Mouse (Mus musculus): ENCODE results near the gene Il15. TPM values are rescaled to one million over a fixed set of nuclear protein-coding genes. Genes with fewer than 3 reads are reported as not detected.

The Il15 gene
- 5.7 and 6.3 TPM in 2 replicates for polyA plus RNA-seq (2015; fragmentation: Nextera tagmentation; extraction: Ambion mirVana)

DNA sequence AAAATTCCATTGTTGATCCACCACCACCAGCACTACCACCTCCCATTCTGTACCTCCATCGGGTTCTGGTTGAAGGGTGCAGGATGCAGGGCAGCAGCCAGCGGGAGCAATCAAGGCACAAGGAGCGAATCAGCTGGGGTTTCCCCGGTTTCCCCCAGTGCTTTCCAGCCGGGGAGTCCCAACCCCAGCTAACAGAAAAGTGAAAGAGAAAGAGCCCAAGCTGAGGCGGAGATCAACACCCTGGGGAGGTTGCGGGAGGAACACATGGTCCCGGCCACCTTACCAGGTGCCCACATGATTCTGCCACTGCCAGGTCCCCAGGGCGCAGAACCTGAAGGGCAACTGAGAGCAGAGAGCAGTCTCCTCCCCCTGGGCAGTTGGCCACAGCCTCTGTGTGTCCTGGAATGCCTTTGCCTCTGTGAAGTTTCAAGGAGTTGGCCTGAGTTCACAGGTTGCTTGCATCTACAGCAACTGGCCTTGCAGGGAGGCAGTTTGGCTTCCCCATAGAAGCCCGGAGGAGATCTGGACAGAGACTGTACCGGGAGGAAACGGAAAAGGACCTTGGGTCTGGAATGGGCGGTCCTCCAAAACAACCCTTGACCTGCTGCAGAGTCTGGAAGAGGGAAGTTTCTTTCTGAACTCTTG, at the start of gene Il15:
Gene Il15 (minus strand): TSS at position 537 of the 645 bp plus-strand sequence.
- Histone ChIP-seq H3K36me3 (no peaks in the 10 kb centered on the region), H3K4me3 (replicated peaks) (peak within 1 kb of the TSS; percentile 53), H3K9me3 (no peaks in the 10 kb centered on the region), H3K4me1 (peaks cover 8% of the 10 kb centered on the region; the same call in 1 of the 2 replicates), H3K27ac (peak within 1 kb of the TSS; percentile 40), H3K27me3 (replicated peaks) (no peaks in the 10 kb centered on the region), H3K9ac (no peak within 1 kb of the TSS; the same call in 1 of the 2 replicates), H3K4me2 (peak within 1 kb of the TSS; percentile 77)
- whole genome bisulfite sequencing = 7% methylated on average over 13 of the region's 13 CpGs
- ATAC-seq (ENCODE audit: insufficient read depth, low FRiP score, low read depth) = peak; percentile 65

DNA sequence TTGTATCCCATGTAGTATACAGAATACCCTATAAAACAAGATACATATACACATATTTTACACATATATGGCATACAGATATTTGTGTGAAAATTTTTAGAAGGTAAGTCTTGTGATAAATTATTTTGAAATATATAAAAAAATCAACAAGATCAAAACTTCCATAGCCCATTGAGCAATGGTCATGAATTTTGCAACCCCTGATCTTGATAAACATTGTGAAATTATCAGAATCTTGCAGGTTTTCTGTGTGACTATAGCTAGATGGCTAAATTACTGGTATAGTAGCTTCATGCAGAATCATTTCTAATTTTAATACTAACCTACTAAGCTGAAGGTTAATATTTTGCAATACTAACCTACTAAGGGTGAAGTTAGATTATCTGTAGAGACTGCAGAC, 41.9 kb upstream of the Il15 start:
- ATAC-seq (ENCODE audit: insufficient read depth, low FRiP score, low read depth) = no peak
- H3K4me1 ChIP-seq = no peaks in the 10 kb centered on the region
- no peaks in the 10 kb centered on the region for H3K36me3 ChIP-seq
- no peak overlapping the region for H3K4me3 ChIP-seq (replicated peaks)
- H3K27ac ChIP-seq = no peak overlapping the region
- no peak overlapping the region for H3K9ac ChIP-seq
- H3K4me2 ChIP-seq = no peak overlapping the region
- H3K9me3 ChIP-seq = no peaks in the 10 kb centered on the region
- H3K27me3 ChIP-seq (replicated peaks) = no peaks in the 10 kb centered on the region

DNA sequence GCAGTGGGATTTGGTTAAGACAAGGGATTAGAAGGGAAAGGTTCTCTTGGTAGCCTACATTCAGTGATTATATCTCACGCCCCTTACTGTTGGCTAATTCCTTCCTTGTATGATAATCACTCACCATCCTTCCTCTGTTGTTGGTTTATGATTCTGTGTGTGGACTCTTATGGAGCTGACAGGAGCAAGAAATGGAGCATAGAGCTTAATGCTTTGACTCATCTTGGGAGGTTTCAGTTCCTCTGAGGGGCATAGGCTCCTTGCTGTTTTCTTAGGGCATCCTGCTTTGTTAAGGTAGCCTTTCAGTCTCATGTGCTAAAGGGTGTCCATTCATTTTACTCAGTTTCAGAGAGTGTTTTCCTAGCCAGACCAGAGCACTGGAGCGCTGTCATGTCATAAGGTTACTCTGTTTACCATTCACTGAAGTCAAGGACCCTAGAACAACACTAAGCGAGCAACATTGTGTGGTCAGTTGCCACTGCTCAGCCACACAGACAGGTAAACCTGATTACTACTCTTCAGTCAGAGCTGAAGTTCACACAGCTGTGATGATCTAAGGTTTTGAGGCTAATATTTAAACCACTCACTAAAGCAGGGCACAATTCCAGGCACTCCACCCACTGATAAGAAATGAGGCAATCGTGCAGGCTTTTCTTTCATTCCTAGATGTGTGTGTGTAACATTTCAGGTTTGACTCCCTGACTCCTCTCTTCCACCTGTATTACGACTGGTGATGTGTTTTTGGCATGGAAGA, 13.7 kb upstream of the Il15 start:
- Histone ChIP-seq H3K4me2 (no peak overlapping the region), H3K4me3 (replicated peaks) (no peak overlapping the region), H3K9me3 (no peaks in the 10 kb centered on the region), H3K9ac (no peak overlapping the region), H3K27me3 (replicated peaks) (no peaks in the 10 kb centered on the region), H3K36me3 (no peaks in the 10 kb centered on the region), H3K4me1 (no peaks in the 10 kb centered on the region), H3K27ac (peak overlapping the region; percentile 38; the same call in 1 of the 2 replicates)
- 51% methylated on average over 5 of the region's 5 CpGs for WGBS
- ATAC-seq (ENCODE audit: insufficient read depth, low FRiP score, low read depth) = peak; percentile 89

DNA sequence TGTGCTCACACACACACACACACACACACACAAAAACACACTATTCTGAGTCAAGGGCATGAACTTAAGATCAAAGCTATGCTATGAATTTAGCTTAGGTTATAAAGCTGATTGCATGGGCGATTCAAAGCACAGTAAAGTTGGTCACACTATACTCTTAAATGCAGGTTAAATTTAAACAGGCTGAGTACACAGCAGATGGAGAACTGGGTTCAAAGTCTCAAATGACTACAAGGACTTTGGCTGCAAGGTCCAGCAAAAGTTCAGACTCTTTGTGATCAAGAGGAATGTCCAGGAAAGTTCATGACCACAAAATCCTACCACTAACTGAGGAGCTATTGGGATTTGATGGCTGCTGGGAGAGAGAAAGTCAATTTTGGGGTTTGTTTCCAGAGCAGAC, 12.5 kb upstream of the Il15 start:
- WGBS = 63% methylated on average over 1 of the region's 1 CpGs
- no peaks in the 10 kb centered on the region for H3K9me3 ChIP-seq
- H3K4me3 ChIP-seq (replicated peaks) = no peak overlapping the region
- no peaks in the 10 kb centered on the region for H3K4me1 ChIP-seq
- no peak overlapping the region for H3K9ac ChIP-seq
- H3K36me3 ChIP-seq = no peaks in the 10 kb centered on the region
- no peak overlapping the region for H3K27ac ChIP-seq
- H3K27me3 ChIP-seq (replicated peaks) = no peaks in the 10 kb centered on the region
- ATAC-seq (ENCODE audit: insufficient read depth, low FRiP score, low read depth) = peak; percentile 54
- H3K4me2 ChIP-seq = no peak overlapping the region

DNA sequence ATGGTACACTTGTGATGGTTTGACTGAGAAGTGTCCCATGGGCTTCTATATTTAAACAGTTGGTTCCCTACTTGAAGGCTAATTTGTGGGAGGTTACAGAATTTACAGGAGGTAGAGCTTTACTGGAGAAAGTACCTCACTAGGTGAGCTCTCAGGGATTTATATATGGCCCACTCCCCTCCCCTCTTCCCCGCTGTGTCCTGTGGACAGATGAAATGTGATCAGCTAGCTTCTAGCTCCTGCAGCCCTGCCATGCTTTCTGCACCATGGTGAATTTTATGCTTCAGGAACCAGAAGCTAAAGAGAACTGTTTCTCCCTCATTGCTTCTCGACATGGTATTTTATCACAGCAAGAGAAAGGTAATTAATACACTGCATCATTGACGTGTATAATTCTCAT, 7.1 kb upstream of the Il15 start:
- no peak overlapping the region for H3K4me2 ChIP-seq
- no peak for ATAC-seq (ENCODE audit: insufficient read depth, low FRiP score, low read depth)
- 71% methylated on average over 3 of the region's 3 CpGs for WGBS
- no peaks in the 10 kb centered on the region for H3K9me3 ChIP-seq
- H3K4me3 ChIP-seq (replicated peaks) = no peak overlapping the region
- no peaks in the 10 kb centered on the region for H3K4me1 ChIP-seq
- H3K27ac ChIP-seq = no peak overlapping the region
- H3K27me3 ChIP-seq (replicated peaks) = no peaks in the 10 kb centered on the region
- no peaks in the 10 kb centered on the region for H3K36me3 ChIP-seq
- H3K9ac ChIP-seq = no peak overlapping the region

DNA sequence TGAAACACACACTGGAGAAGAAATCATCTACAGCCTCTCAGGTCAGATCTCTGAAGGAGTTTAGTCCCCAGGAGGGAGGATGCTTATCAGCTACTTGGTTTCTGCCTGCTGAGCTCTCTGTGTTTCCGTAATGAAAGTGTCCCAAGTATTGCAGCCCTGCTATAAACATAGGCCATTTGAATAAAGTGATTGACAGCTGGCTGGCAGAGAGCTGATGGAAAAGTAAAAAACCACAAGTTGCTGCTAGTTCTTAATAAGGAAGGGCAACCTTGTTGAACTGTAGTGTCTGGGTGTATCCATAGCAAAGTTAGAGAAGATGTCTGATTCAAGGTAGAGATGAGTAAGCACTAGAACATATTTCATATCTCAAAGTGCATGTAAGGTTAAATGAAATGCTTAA, 4.0 kb upstream of the Il15 start:
- H3K4me2 ChIP-seq = no peak overlapping the region
- H3K4me1 ChIP-seq = 0 out of 2 replicates have a peak, but pooled peaks cover 1% of the 10 kb centered on the region
- no peak overlapping the region for H3K27ac ChIP-seq
- H3K4me3 ChIP-seq (replicated peaks) = no peak overlapping the region
- no peak for ATAC-seq (ENCODE audit: insufficient read depth, low FRiP score, low read depth)
- 76% methylated on average over 1 of the region's 1 CpGs for WGBS
- H3K36me3 ChIP-seq = no peaks in the 10 kb centered on the region
- no peaks in the 10 kb centered on the region for H3K27me3 ChIP-seq (replicated peaks)
- H3K9ac ChIP-seq = no peak overlapping the region
- H3K9me3 ChIP-seq = no peaks in the 10 kb centered on the region

DNA sequence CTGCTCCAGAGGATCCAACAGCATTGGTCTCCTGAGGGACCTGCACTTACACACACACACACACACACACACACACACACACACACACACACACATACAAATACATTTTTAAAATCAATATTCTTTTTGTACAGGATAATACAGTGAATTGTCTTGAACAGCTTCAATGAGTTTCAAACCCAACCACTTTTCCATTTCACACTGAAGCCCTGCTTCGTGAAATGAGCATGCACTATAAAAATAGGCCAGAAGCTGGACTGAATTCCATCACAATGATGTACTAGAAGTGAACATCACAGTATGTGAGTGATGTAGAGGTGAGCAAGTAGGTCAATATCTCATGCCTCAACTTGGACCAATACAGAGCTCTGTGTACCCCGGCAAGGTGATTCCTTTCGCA, 1.0 kb upstream of the Il15 start:
- no peak overlapping the region for H3K9ac ChIP-seq
- no peak overlapping the region for H3K27ac ChIP-seq
- no peak for ATAC-seq (ENCODE audit: insufficient read depth, low FRiP score, low read depth)
- H3K4me3 ChIP-seq (replicated peaks) = no peak overlapping the region
- no peaks in the 10 kb centered on the region for H3K9me3 ChIP-seq
- H3K4me2 ChIP-seq = no peak overlapping the region
- H3K36me3 ChIP-seq = no peaks in the 10 kb centered on the region
- no peaks in the 10 kb centered on the region for H3K27me3 ChIP-seq (replicated peaks)
- H3K4me1 ChIP-seq = peaks cover 8% of the 10 kb centered on the region; the same call in 1 of the 2 replicates
- WGBS = 96% methylated on average over 3 of the region's 3 CpGs

DNA sequence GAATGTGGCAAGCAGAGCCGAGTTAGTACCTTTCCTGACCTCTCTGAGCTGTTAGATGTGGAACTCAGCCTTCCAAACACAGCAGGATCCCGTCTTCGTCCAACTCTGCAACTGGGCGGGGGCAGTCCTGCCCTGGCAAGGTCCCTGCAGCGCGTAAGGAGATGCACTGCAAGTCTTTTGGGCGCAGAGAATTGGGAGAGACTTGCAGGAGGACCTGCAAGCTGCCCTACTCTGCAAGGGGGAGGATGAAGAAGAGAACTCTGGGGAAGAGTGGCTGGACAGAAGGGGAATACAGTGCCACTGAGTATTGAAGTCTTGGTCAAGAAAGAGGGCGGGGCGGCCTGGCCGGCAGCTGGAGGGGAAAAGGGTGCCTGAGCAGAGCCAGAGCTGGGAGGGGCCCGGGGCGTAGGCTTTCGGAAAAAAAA, 749 bp downstream of the Il15 start:
- Histone ChIP-seq H3K4me1 (peaks cover 8% of the 10 kb centered on the region; the same call in 1 of the 2 replicates), H3K27me3 (replicated peaks) (no peaks in the 10 kb centered on the region), H3K9ac (no peak overlapping the region; the same call in 1 of the 2 replicates), H3K4me2 (peak overlapping the region; percentile 77), H3K4me3 (replicated peaks) (peak overlapping the region; percentile 53), H3K36me3 (no peaks in the 10 kb centered on the region), H3K27ac (peak overlapping the region; percentile 40), H3K9me3 (no peaks in the 10 kb centered on the region)
- WGBS = 0% methylated on average over 13 of the region's 13 CpGs
- ATAC-seq (ENCODE audit: insufficient read depth, low FRiP score, low read depth) = peak; percentile 68

DNA sequence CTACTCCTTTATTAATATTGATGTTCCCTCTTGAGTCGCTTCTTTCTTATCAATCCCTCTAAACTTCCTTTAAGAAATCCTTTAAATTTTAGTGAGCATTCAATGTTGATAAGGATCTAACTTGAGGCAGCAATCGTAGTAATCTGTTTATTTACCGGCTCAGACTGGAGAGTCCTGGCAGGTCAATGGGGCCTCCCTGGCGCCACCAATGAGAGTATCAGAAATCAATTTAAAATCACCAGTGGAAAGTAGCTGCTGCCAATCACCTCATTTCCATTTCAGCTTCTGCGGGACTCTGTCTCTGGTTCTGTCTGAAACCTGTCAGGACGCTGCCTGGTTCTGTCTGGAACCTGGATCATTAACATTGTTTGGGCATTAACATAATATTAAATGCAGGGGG, 1.5 kb downstream of the Il15 start:
- whole genome bisulfite sequencing = 25% methylated on average over 6 of the region's 6 CpGs
- H3K9ac ChIP-seq = no peak overlapping the region
- no peak for ATAC-seq (ENCODE audit: insufficient read depth, low FRiP score, low read depth)

DNA sequence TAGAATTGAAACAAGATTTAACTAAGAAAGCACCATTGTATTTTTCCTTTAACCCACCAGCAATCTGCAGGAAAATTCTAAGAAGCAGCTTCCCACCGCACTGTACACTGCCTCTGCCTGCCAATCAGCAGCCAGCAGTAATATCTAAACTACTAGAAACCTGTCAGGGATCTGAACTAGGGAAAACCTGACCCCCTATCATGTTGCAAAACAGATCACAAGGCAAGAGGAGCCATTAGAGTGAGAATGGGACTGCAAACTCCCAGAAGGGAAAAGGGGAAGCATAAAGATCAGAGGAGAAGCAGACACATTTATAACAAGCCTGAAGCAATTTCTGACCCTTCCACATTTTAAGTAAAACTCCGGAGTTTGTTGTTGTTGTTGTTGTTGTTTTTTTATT, 2.0 kb downstream of the Il15 start:
- Histone ChIP-seq H3K9ac (no peak overlapping the region), H3K36me3 (no peaks in the 10 kb centered on the region), H3K4me2 (peak overlapping the region; percentile 16; the same call in 1 of the 2 replicates), H3K27ac (no peak overlapping the region), H3K4me3 (replicated peaks) (peak overlapping the region; percentile 16; the same call in 1 of the 2 replicates), H3K9me3 (no peaks in the 10 kb centered on the region), H3K4me1 (peaks cover 8% of the 10 kb centered on the region; the same call in 1 of the 2 replicates), H3K27me3 (replicated peaks) (no peaks in the 10 kb centered on the region)
- ATAC-seq (ENCODE audit: insufficient read depth, low FRiP score, low read depth) = no peak
- WGBS = 29% methylated on average over 2 of the region's 2 CpGs

More for the DNA sequence above, 1.5 kb downstream of the Il15 start:
- Histone ChIP-seq H3K36me3 (no peaks in the 10 kb centered on the region), H3K27me3 (replicated peaks) (no peaks in the 10 kb centered on the region), H3K4me1 (peaks cover 8% of the 10 kb centered on the region; the same call in 1 of the 2 replicates), H3K4me3 (replicated peaks) (peak overlapping the region; percentile 53), H3K27ac (no peak overlapping the region), H3K4me2 (peak overlapping the region; percentile 77), H3K9me3 (no peaks in the 10 kb centered on the region)

DNA sequence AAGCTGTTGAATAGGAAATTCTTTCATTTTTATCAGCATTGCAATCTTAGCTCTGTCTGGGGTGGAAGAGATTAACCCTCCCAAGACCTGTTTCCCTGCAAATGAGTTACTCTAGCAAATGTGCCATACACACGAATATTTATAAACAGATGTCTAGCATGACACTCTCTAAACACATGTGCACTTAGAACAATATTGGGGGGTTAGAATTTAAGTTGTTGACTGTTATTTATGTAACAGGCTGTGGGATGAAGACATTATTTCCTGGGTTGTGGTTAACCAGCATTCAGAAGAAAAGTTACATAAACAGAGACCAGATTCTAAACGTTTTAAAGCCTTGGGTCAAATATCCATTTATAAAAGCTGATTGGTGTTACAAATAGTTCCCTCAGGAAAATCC, 2.6 kb downstream of the Il15 start:
- Histone ChIP-seq H3K4me1 (peaks cover 8% of the 10 kb centered on the region; the same call in 1 of the 2 replicates), H3K4me2 (no peak overlapping the region), H3K9me3 (no peaks in the 10 kb centered on the region), H3K27me3 (replicated peaks) (no peaks in the 10 kb centered on the region), H3K27ac (no peak overlapping the region), H3K36me3 (no peaks in the 10 kb centered on the region), H3K9ac (no peak overlapping the region), H3K4me3 (replicated peaks) (no peak overlapping the region)
- no peak for ATAC-seq (ENCODE audit: insufficient read depth, low FRiP score, low read depth)
- 10% methylated on average over 2 of the region's 2 CpGs for WGBS

DNA sequence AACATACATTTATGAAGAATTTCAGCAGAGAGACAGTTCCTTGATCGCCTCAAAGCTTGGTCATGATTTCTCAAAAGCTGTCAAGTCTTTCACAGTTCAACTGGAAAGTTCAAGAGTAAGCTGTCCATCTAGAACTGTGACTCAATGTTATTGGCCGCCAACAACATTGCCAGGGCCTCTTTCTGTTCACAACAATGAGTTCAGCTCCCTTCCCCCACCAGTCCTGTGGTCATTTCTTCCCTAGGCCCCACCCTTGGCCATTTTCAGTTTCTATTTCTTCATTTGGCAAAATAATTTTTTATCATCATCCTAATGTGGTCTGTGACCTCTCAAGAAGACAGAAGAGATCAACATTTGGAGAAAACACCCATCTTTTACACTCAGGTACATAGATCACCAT, 4.5 kb downstream of the Il15 start:
- Histone ChIP-seq H3K9ac (no peak overlapping the region), H3K9me3 (no peaks in the 10 kb centered on the region), H3K4me2 (no peak overlapping the region), H3K4me1 (peaks cover 8% of the 10 kb centered on the region; the same call in 1 of the 2 replicates), H3K27me3 (replicated peaks) (no peaks in the 10 kb centered on the region), H3K4me3 (replicated peaks) (no peak overlapping the region), H3K27ac (no peak overlapping the region), H3K36me3 (no peaks in the 10 kb centered on the region)
- WGBS = 91% methylated on average over 2 of the region's 2 CpGs
- ATAC-seq (ENCODE audit: insufficient read depth, low FRiP score, low read depth) = no peak
